Mouse (Mus musculus): ENCODE measurements at regions not wholly inside any gene's neighbourhood (a gene's known extent, or its start where the extent isn't known, plus 50 kb on each side); places are given as distances from the start of the nearest gene placed in this dataset.

DNA sequence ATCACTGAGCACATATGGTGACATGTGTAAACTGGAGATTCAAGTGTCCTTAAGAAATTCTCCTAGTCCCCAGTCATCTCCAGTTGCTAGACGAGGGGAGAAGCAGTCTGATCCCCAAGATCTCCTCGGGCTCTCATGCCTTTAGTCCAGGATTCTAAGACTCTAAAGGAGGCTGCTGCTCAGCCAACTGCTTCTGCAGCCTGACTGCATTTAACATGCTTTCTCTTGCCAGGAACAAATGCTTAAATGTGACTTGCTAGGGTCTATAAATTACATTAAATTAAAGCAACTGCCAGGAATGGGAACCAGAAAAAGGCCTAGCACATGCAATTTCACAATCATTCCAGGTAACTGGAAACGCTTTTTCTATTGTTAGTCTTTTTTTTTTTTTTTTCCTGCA, 599.8 kb upstream of the Gcfc2 start:
- CTCF ChIA-PET, result no interaction called here
- POLR2A ChIA-PET, result no interaction called here

- ChIA-PET CTCF (interaction anchor here in 1 of 4 experiments (0.6 kb wide), 1 partner anchor 147 kb away, joined by 3 read pairs; no protein-coding TSS in a partner anchor), POLR2A (interaction anchor here in 1 of 4 experiments (0.7 kb wide), 1 partner anchor 503 kb away, joined by 3 read pairs; no protein-coding TSS in a partner anchor)
These were observed 559.4 kb upstream of the Gcfc2 start for GRCm38 (mm10) chr6:81363969-81364529.

- POLR2A ChIA-PET, result no interaction called here
These were observed 535.0 kb upstream of the Gcfc2 start for GRCm38 (mm10) chr6:81388484-81388883.

DNA sequence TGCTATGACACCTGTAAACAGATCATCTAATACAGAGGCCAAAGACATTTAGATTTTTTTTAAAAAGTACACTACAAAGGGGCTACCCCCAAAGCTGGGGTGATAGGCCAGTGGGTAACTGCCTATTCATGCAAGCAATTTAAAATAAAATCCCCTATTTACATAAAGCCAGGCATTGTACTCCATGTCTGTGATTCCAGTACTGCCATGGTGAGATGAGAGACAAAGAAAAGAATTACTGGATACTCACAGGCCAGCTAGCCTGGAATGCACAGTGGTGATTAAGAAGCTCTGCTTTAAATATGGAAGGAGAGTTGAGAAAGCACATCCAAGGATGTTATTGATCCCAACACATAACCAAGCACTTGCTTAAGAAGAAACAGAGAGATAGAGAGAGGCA, 520.3 kb upstream of the Gcfc2 start:
- ChIA-PET CTCF (no interaction called here), POLR2A (no interaction called here)

More at GRCm38 (mm10) chr6:81388484-81388883, 535.0 kb upstream of the Gcfc2 start:
- CTCF ChIA-PET, result no interaction called here

DNA sequence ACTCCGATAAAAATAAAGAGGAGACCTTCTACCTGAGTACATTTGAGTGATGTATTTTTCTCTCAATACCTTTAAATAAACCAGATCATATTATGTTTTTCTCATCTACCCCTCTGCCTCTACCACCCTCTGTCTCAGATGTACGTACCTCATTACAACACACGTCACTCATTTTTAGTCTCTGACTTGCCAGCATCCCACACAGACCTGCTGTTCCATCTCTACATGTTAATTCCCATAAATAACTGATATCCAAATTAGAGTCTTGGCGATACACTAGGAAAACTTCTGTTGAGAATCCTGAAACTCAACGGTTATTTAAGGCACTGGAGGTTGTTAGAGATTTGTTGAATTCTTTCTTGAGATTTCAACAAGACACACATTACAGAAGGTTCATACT, 509.9 kb upstream of the Gcfc2 start:
- CTCF ChIA-PET, result no interaction called here
- POLR2A ChIA-PET, result no interaction called here

DNA sequence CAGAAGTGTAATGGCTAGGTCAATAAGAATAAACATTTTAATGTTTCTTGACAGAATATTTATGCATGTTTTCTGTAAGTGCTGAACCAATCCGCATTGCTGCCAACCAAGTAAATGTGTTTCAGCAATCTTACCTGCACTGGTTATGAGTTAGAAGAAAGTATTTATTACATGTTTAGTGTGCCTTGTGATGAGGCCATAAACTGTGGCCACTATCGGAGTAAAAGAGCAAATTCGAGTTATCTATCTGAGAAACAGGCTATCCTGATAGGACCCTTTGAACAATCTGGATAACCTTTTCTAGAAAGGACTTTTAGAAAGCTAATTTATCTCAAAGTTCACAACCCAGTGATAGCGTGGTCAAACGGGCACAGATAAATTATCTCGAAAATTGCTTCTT, 488.7 kb upstream of the Gcfc2 start:
- ChIA-PET POLR2A (no interaction called here), CTCF (no interaction called here)

GRCm38 (mm10) chr6:81438951-81439722, 484.3 kb upstream of the Gcfc2 start:
- CTCF ChIA-PET, result no interaction called here
- POLR2A ChIA-PET, result no interaction called here

GRCm38 (mm10) chr6:81441396-81441795, 482.1 kb upstream of the Gcfc2 start:
- POLR2A ChIA-PET, result no interaction called here
- CTCF ChIA-PET, result no interaction called here

- ChIA-PET CTCF (no interaction called here), POLR2A (no interaction called here)
These were observed 477.3 kb upstream of the Gcfc2 start for GRCm38 (mm10) chr6:81446019-81446800.

GRCm38 (mm10) chr6:81447701-81448100, 475.8 kb upstream of the Gcfc2 start:
- CTCF ChIA-PET, result no interaction called here

DNA sequence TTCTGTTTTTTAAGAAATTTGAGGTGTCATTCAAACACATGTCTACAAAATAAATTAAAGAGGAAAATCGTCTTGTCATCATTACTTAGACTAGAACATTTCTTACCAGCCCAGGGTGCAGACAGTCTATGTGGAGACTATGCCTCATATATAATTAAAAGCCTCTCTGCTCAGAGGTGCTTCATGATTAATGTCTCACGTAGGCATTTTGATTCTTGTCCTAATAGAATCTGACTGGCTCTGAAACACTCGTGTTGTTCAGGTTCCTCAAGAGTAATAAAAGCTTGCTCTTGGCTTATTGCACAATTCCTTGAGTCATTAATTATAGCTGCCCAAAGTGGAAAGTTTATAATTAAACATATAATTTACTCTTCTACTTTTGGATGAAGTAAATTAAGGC, 475.1 kb upstream of the Gcfc2 start:
- ChIA-PET POLR2A (no interaction called here), CTCF (no interaction called here)

More at GRCm38 (mm10) chr6:81447701-81448100, 475.8 kb upstream of the Gcfc2 start:
- POLR2A ChIA-PET, result no interaction called here

- ChIA-PET CTCF (no interaction called here), POLR2A (no interaction called here)
These were observed 462.4 kb upstream of the Gcfc2 start for GRCm38 (mm10) chr6:81461095-81461494.

GRCm38 (mm10) chr6:81464442-81464841, 459.0 kb upstream of the Gcfc2 start:
- CTCF ChIA-PET, result no interaction called here
- POLR2A ChIA-PET, result no interaction called here

- ChIA-PET POLR2A (interaction anchor here in 1 of 4 experiments (0.5 kb wide), 1 partner anchor 42 kb away, joined by 5 read pairs; no protein-coding TSS in a partner anchor), CTCF (no interaction called here)
These were observed 456.9 kb upstream of the Gcfc2 start for GRCm38 (mm10) chr6:81466536-81466935.

- ChIA-PET CTCF (no interaction called here), POLR2A (no interaction called here)
These were observed 452.0 kb upstream of the Gcfc2 start for GRCm38 (mm10) chr6:81471340-81471955.

DNA sequence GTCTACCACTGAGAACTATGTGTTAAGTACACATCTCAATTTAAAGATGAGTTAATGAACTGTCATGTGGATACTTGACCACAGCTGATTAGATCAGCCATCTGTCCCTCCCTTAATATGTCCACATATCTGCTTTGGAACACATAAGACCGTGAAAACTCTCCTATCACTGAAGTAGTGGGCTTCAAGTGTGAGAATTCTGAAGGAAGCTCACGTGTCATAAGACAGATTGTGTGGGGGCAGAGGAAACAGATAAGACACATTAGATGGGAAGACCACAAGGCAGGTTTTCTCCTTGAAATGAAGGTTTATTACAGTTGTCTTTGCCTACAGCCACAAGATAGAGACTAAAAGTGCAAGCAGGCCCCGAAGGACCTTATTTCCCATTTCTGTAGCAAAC, 451.0 kb upstream of the Gcfc2 start:
- CTCF ChIA-PET, result no interaction called here
- POLR2A ChIA-PET, result no interaction called here

DNA sequence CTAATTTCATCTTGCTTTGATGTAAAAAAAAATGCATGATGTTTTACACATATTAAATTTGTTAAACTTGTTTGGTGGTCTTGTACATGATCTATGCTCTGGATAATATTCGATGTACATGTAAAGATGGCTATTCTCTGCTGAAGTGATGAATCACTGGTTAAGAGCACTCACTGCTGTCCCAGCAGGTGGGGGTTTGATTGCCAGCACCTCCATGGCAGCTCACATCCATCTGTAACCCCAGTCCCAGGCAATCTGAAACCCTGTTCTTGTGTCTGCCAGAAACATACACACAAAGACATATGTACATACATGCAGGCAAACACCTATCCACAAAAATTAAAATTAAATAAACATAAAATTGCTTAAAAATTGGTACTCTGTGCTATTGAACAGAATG, 448.7 kb upstream of the Gcfc2 start:
- CTCF ChIA-PET, result no interaction called here
- POLR2A ChIA-PET, result no interaction called here

GRCm38 (mm10) chr6:81487006-81487405, 436.5 kb upstream of the Gcfc2 start:
- ChIA-PET CTCF (no interaction called here), POLR2A (no interaction called here)

GRCm38 (mm10) chr6:81496239-81496638, 427.2 kb upstream of the Gcfc2 start:
- POLR2A ChIA-PET, result no interaction called here
- CTCF ChIA-PET, result no interaction called here

GRCm38 (mm10) chr6:81517185-81517584, 406.3 kb upstream of the Gcfc2 start:
- POLR2A ChIA-PET, result no interaction called here
- CTCF ChIA-PET, result interaction anchor here in 1 of 4 experiments (0.6 kb wide), 1 partner anchor 140 kb away, joined by 3 read pairs; no protein-coding TSS in a partner anchor

GRCm38 (mm10) chr6:81562260-81562659, 361.2 kb upstream of the Gcfc2 start:
- CTCF ChIA-PET, result no interaction called here
- POLR2A ChIA-PET, result no interaction called here
